ENCODE assay signal across 8 mouse cellular contexts in genomic region chr3:95623991-95624515, GRCm38 (mm10). TPM values are rescaled to one million over a fixed set of nuclear protein-coding genes. Genes with fewer than 3 reads are reported as not detected.
DNase-seq lines count a peak whose midpoint lies in the region; ATAC-seq and TF ChIP-seq lines count a peak whose summit lies in the region.
"Not testable (repeated sequence)": the region's sequence is repeated elsewhere in the genome, so short reads cannot be mapped to it uniquely, and the experiment has no call there.

No protein-coding gene starts in this region.

- DNase-seq in MEL (ENCODE audit: low read depth, low spot score); hindbrain, embryonic 14.5 days (ENCODE audit: low spot score); left cerebral cortex, adult 2 months (ENCODE audit: extremely low spot score in 1 of 2, low spot score in 2 of 2); liver, postnatal 0 days: not testable (repeated sequence)
- peak in 1 of 2 experiments; percentile 29 for DNase-seq in heart, adult 2 months

- H3K9me3 ChIP-seq in MEL (replicated peaks; ENCODE audit: insufficient read depth, low read length); hindbrain, embryonic 14.5 days (ENCODE audit: control insufficient read depth, low read length); liver, postnatal 0 days (ENCODE audit: low read length); midbrain, embryonic 15.5 days; stomach, embryonic 16.5 days (replicated peaks; ENCODE audit: control insufficient read depth, low read length): not testable (repeated sequence)

- H3K27me3 ChIP-seq in MEL (ENCODE audit: control insufficient read depth in 1 of 2, insufficient read depth in 2 of 2, low read length in 2 of 2); heart, adult 2 months (ENCODE audit: control insufficient read depth, insufficient read depth, low read length); hindbrain, embryonic 14.5 days (ENCODE audit: control insufficient read depth, insufficient read depth, low read length); liver, postnatal 0 days (ENCODE audit: insufficient read depth, low read length); midbrain, embryonic 15.5 days (replicated peaks); stomach, embryonic 16.5 days (ENCODE audit: control insufficient read depth, insufficient read depth, low read length): not testable (repeated sequence)

- H3K79me2 ChIP-seq in MEL (ENCODE audit: control insufficient read depth, insufficient read depth, low read length, poor library complexity) = peaks cover 22% of the 10 kb centered on the region
- not testable (repeated sequence) for H3K79me2 ChIP-seq in heart, adult 2 months (replicated peaks; ENCODE audit: control insufficient read depth, insufficient read depth, low read length)

- H3K27ac ChIP-seq in MEL (ENCODE audit: control insufficient read depth, low read depth, low read length) = peak overlapping the region; percentile 81
- 0 out of 2 replicates have a peak overlapping the region, but pooled peaks have one; percentile 63 for H3K27ac ChIP-seq in embryonic fibroblast, embryonic 13.5 days (ENCODE audit: insufficient read depth, low read length)
- peak overlapping the region; percentile 97 for H3K27ac ChIP-seq in heart, adult 2 months
- peak overlapping the region; percentile 79 for H3K27ac ChIP-seq in hindbrain, embryonic 14.5 days
- peak overlapping the region; percentile 97 for H3K27ac ChIP-seq in left cerebral cortex, adult 2 months
- H3K27ac ChIP-seq in liver, postnatal 0 days (ENCODE audit: low read depth) = peak overlapping the region; percentile 86
- peak overlapping the region; percentile 82 for H3K27ac ChIP-seq in midbrain, embryonic 15.5 days
- H3K27ac ChIP-seq in stomach, embryonic 16.5 days (ENCODE audit: low read length) = peak overlapping the region; percentile 80

- H3K4me2 ChIP-seq in hindbrain, embryonic 14.5 days (replicated peaks) = peak overlapping the region; percentile 55
- H3K4me2 ChIP-seq in liver, postnatal 0 days (ENCODE audit: low read depth, low read length) = peak overlapping the region; percentile 71
- peak overlapping the region; percentile 59 for H3K4me2 ChIP-seq in midbrain, embryonic 15.5 days
- peak overlapping the region; percentile 61 for H3K4me2 ChIP-seq in stomach, embryonic 16.5 days (ENCODE audit: low read depth, low read length)

- TF ChIP-seq EP300 in MEL (IDR thresholded peaks at IDR 0.05; ENCODE audit: low read depth in 1 of 2, low read length in 2 of 2); heart, adult 2 months (IDR thresholded peaks at IDR 0.05; ENCODE audit: insufficient read depth, low read depth, low read length); liver, postnatal 0 days (IDR thresholded peaks at IDR 0.05; ENCODE audit: low read depth): not testable (repeated sequence)

- not testable (repeated sequence) for TF ChIP-seq CTCF in MEL (IDR thresholded peaks at IDR 0.05 in 2 of 3, conservative IDR thresholded peaks at IDR 0.05 in 1 of 3; ENCODE audit: control insufficient read depth in 1 of 3, insufficient read depth in 1 of 3, low read depth in 2 of 3, low read length in 3 of 3, poor library complexity in 1 of 3, severe bottlenecking in 1 of 3); embryonic fibroblast, embryonic 13.5 days (IDR thresholded peaks at IDR 0.05; ENCODE audit: borderline replicate concordance, insufficient read depth, low read length); heart, adult 2 months (IDR thresholded peaks at IDR 0.05); left cerebral cortex, adult 2 months (IDR thresholded peaks at IDR 0.05); liver, postnatal 0 days (IDR thresholded peaks at IDR 0.05; ENCODE audit: low read depth)

- intact Hi-C loops in heart, adult 2 months (cut with DNase I) = loop anchor here (2.0 to 10.0 kb wide), 2 partner anchors 35 to 269 kb away; partner anchors contain the start of genes Mcl1 and Setdb1
- intact Hi-C loops in left cerebral cortex, adult 2 months (cut with DNase I) = not testable (repeated sequence)

- peak overlapping the region; percentile 53 to 76 for H3K4me3 ChIP-seq in MEL (ENCODE audit: control insufficient read depth in 1 of 2, insufficient read depth in 1 of 2, low read depth in 2 of 2, low read length in 2 of 2)
- not testable (repeated sequence) for H3K4me3 ChIP-seq in embryonic fibroblast, embryonic 13.5 days (ENCODE audit: insufficient read depth, low read length)
- peak overlapping the region; percentile 57 for H3K4me3 ChIP-seq in heart, adult 2 months
- peak overlapping the region; percentile 48 for H3K4me3 ChIP-seq in hindbrain, embryonic 14.5 days (replicated peaks; ENCODE audit: low read length)
- H3K4me3 ChIP-seq in left cerebral cortex, adult 2 months = peak overlapping the region; percentile 62
- peak overlapping the region; percentile 78 for H3K4me3 ChIP-seq in liver, postnatal 0 days (ENCODE audit: low read depth, low read length)
- peak overlapping the region; percentile 66 for H3K4me3 ChIP-seq in midbrain, embryonic 15.5 days
- peak overlapping the region; percentile 78 for H3K4me3 ChIP-seq in stomach, embryonic 16.5 days (replicated peaks; ENCODE audit: low read length)

- 75% methylated on average over 5 of the region's 5 CpGs for WGBS in heart, adult 2 months
- WGBS in hindbrain, embryonic 14.5 days = 67% methylated on average over 5 of the region's 5 CpGs
- WGBS in liver, postnatal 0 days (ENCODE audit: insufficient replicate concordance) = 78% methylated on average over 5 of the region's 5 CpGs
- WGBS in midbrain, embryonic 15.5 days = 62% methylated on average over 5 of the region's 5 CpGs
- 67% methylated on average over 5 of the region's 5 CpGs for WGBS in stomach, embryonic 16.5 days

- not testable (repeated sequence) for ATAC-seq in hindbrain, embryonic 14.5 days (ENCODE audit: low FRiP score); liver, postnatal 0 days; midbrain, embryonic 15.5 days (replicated peaks); stomach, embryonic 16.5 days (ENCODE audit: insufficient read depth, low FRiP score)

- not testable (repeated sequence) for TF ChIP-seq RAD21 in MEL (IDR thresholded peaks at IDR 0.05; ENCODE audit: low read depth, low read length)

- peaks cover 13 to 20% of the 10 kb centered on the region in 2 experiments for H3K36me3 ChIP-seq in MEL (ENCODE audit: control insufficient read depth in 1 of 2, insufficient read depth in 2 of 2, low read length in 2 of 2)
- H3K36me3 ChIP-seq in heart, adult 2 months (ENCODE audit: control insufficient read depth, insufficient read depth, low read length) = not testable (repeated sequence)
- peaks cover 45% of the 10 kb centered on the region for H3K36me3 ChIP-seq in hindbrain, embryonic 14.5 days (replicated peaks; ENCODE audit: control insufficient read depth, insufficient read depth)
- peaks cover 42% of the 10 kb centered on the region for H3K36me3 ChIP-seq in liver, postnatal 0 days (replicated peaks; ENCODE audit: insufficient read depth, low read length)
- H3K36me3 ChIP-seq in midbrain, embryonic 15.5 days (replicated peaks) = peaks cover 17% of the 10 kb centered on the region
- peaks cover 21% of the 10 kb centered on the region for H3K36me3 ChIP-seq in stomach, embryonic 16.5 days (ENCODE audit: control insufficient read depth, insufficient read depth, low read length)

- peaks cover 7 to 17% of the 10 kb centered on the region in 2 experiments for H3K4me1 ChIP-seq in MEL (ENCODE audit: control insufficient read depth in 1 of 2, insufficient read depth in 2 of 2, low read length in 2 of 2)
- not testable (repeated sequence) for H3K4me1 ChIP-seq in embryonic fibroblast, embryonic 13.5 days (ENCODE audit: control insufficient read depth, insufficient read depth, low read length); heart, adult 2 months (ENCODE audit: control insufficient read depth, insufficient read depth, low read length); liver, postnatal 0 days (ENCODE audit: insufficient read depth); stomach, embryonic 16.5 days (ENCODE audit: control insufficient read depth, insufficient read depth, low read length)
- H3K4me1 ChIP-seq in hindbrain, embryonic 14.5 days (replicated peaks; ENCODE audit: control insufficient read depth, insufficient read depth, low read length) = peaks cover 13% of the 10 kb centered on the region
- H3K4me1 ChIP-seq in midbrain, embryonic 15.5 days = peaks cover 24% of the 10 kb centered on the region

- TF ChIP-seq POLR2A in MEL (IDR thresholded peaks at IDR 0.05; ENCODE audit: control insufficient read depth in 1 of 2, insufficient read depth in 1 of 2, low read depth in 1 of 2, low read length in 2 of 2, poor library complexity in 1 of 2); embryonic fibroblast, embryonic 13.5 days (IDR thresholded peaks at IDR 0.05; ENCODE audit: low read depth, low read length); heart, adult 2 months (IDR thresholded peaks at IDR 0.05; ENCODE audit: insufficient read depth, low read depth, low read length): not testable (repeated sequence)

- peak overlapping the region; percentile 72 for H3K9ac ChIP-seq in MEL (ENCODE audit: control insufficient read depth, low read depth, low read length, poor library complexity, severe bottlenecking)
- not testable (repeated sequence) for H3K9ac ChIP-seq in heart, adult 2 months (ENCODE audit: low read depth, low read length)
- H3K9ac ChIP-seq in hindbrain, embryonic 14.5 days = peak overlapping the region; percentile 53
- H3K9ac ChIP-seq in liver, postnatal 0 days (replicated peaks) = peak overlapping the region; percentile 52; the same call in 1 of the 2 replicates
- peak overlapping the region; percentile 44; the same call in 1 of the 2 replicates for H3K9ac ChIP-seq in midbrain, embryonic 15.5 days
- peak overlapping the region; percentile 56 for H3K9ac ChIP-seq in stomach, embryonic 16.5 days (ENCODE audit: low read length)

RNA-seq across cellular contexts. Expression of gene Ensa, which starts 0.7 kb away (rescaled TPM):
- total RNA-seq in MEL (2012; rRNA removed) = 68.5 and 85.2 TPM in 2 replicates
- polyA plus RNA-seq in MEL (2012; ENCODE audit: insufficient read depth in 1 of 2, insufficient read length in 2 of 2, low read depth in 1 of 2, low replicate concordance in 2 of 2, missing spikeins in 1 of 2) = 10 to 100 TPM in 1 of 2 experiments, not detected in 1; 90.5 TPM
- 71.5 and 86.4 TPM in 2 replicates for polyA plus RNA-seq in embryonic fibroblast, embryonic 13.5 days (2011; ENCODE audit: insufficient read length, low read depth, missing spikeins)
- 10 to 100 TPM; 71.5 to 77.7 TPM for total RNA-seq in heart, adult 2 months (2021)
- 17.4 and 28.3 TPM in 2 replicates for polyA plus RNA-seq in heart, adult 2 months (2012; rRNA removed)
- 95.1 and 102 TPM in 2 replicates for polyA plus RNA-seq in hindbrain, embryonic 14.5 days (2014; fragmentation: Nextera tagmentation; extraction: Ambion mirVana)
- total RNA-seq in left cerebral cortex, adult 2 months (2021) = 100 to 1,000 TPM; 349 to 358 TPM
- polyA plus RNA-seq in liver, postnatal 0 days (2015; fragmentation: Nextera tagmentation; extraction: Ambion mirVana) = 20.1 and 23.9 TPM in 2 replicates
- 123 and 133 TPM in 2 replicates for polyA plus RNA-seq in midbrain, embryonic 15.5 days (2015; fragmentation: Nextera tagmentation; extraction: Ambion mirVana)
- polyA plus RNA-seq in stomach, embryonic 16.5 days (2015; fragmentation: Nextera tagmentation; extraction: Ambion mirVana) = 70.3 and 73.0 TPM in 2 replicates

RNA-seq across cellular contexts. Expression of gene Mcl1, which starts 34.5 kb away (rescaled TPM):
- 140 and 142 TPM in 2 replicates for total RNA-seq in MEL (2012; rRNA removed)
- polyA plus RNA-seq in MEL (2012; ENCODE audit: insufficient read depth in 1 of 2, insufficient read length in 2 of 2, low read depth in 1 of 2, low replicate concordance in 2 of 2, missing spikeins in 1 of 2) = 100 to 1,000 TPM; 156 to 211 TPM
- polyA plus RNA-seq in embryonic fibroblast, embryonic 13.5 days (2011; ENCODE audit: insufficient read length, low read depth, missing spikeins) = 109 and 118 TPM in 2 replicates
- 100 to 1,000 TPM; 134 to 139 TPM for total RNA-seq in heart, adult 2 months (2021)
- polyA plus RNA-seq in heart, adult 2 months (2012; rRNA removed) = 39.1 and 64.4 TPM in 2 replicates
- polyA plus RNA-seq in hindbrain, embryonic 14.5 days (2014; fragmentation: Nextera tagmentation; extraction: Ambion mirVana) = 60.3 and 72.3 TPM in 2 replicates
- 10 to 100 TPM; 52.7 to 60.9 TPM for total RNA-seq in left cerebral cortex, adult 2 months (2021)
- polyA plus RNA-seq in liver, postnatal 0 days (2015; fragmentation: Nextera tagmentation; extraction: Ambion mirVana) = 36.2 and 38.2 TPM in 2 replicates
- polyA plus RNA-seq in midbrain, embryonic 15.5 days (2015; fragmentation: Nextera tagmentation; extraction: Ambion mirVana) = 47.8 and 47.9 TPM in 2 replicates
- 16.5 and 20.5 TPM in 2 replicates for polyA plus RNA-seq in stomach, embryonic 16.5 days (2015; fragmentation: Nextera tagmentation; extraction: Ambion mirVana)

RNA-seq across cellular contexts. Expression of gene Golph3l, which starts 35.3 kb away (rescaled TPM):
- total RNA-seq in MEL (2012; rRNA removed) = 41.0 and 43.8 TPM in 2 replicates
- 10 to 100 TPM in 1 of 2 experiments, not detected in 1; 45.1 TPM for polyA plus RNA-seq in MEL (2012; ENCODE audit: insufficient read depth in 1 of 2, insufficient read length in 2 of 2, low read depth in 1 of 2, low replicate concordance in 2 of 2, missing spikeins in 1 of 2)
- 20.7 and 27.6 TPM in 2 replicates for polyA plus RNA-seq in embryonic fibroblast, embryonic 13.5 days (2011; ENCODE audit: insufficient read length, low read depth, missing spikeins)
- 10 to 100 TPM; 15.6 to 17.8 TPM for total RNA-seq in heart, adult 2 months (2021)
- polyA plus RNA-seq in heart, adult 2 months (2012; rRNA removed) = 6.0 and 11.5 TPM in 2 replicates
- polyA plus RNA-seq in hindbrain, embryonic 14.5 days (2014; fragmentation: Nextera tagmentation; extraction: Ambion mirVana) = 30.9 and 34.6 TPM in 2 replicates
- total RNA-seq in left cerebral cortex, adult 2 months (2021) = 10 to 100 TPM; 17.2 to 19.9 TPM
- 11.1 and 11.3 TPM in 2 replicates for polyA plus RNA-seq in liver, postnatal 0 days (2015; fragmentation: Nextera tagmentation; extraction: Ambion mirVana)
- 27.4 and 27.9 TPM in 2 replicates for polyA plus RNA-seq in midbrain, embryonic 15.5 days (2015; fragmentation: Nextera tagmentation; extraction: Ambion mirVana)
- polyA plus RNA-seq in stomach, embryonic 16.5 days (2015; fragmentation: Nextera tagmentation; extraction: Ambion mirVana) = 37.4 and 39.5 TPM in 2 replicates
